In the genomic region with DNA sequence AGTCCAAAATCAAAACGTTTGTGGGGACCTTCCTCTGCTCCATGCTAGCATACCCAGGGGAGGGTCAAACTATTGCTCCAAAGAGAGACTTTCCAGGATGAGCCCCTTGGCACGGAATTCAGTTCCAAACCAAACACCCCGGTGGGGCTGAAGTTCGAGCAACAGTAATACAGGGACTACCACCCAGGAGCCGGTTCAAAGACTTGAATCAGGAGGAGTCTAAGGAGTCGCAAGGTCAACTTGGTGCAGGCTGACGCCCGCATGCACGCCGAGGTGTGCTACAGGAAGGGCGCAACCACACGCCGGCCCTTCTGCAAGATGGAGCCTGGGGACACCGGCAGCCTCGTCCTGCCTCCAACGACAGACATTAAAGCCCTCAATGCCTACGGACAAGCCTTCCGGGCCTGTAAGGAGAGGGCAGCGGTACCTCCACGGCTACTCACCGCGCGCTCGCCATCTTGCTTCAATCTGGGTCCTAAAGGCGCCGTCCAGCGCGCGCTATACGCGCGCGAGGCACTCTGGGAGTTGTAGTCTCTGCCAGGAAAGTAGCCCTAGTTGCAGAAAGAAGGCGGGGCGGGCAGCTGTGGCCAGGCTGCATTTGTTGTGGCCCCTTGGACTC, we compare ENCODE assay signal across 8 mouse cellular contexts. TPM values are rescaled to one million over a fixed set of nuclear protein-coding genes. Genes with fewer than 3 reads are reported as not detected.
DNase-seq lines count a peak whose midpoint lies in the region; ATAC-seq and TF ChIP-seq lines count a peak whose summit lies in the region.

Mrpl42 (minus strand) TSS at position 478 of the 619 bp plus-strand sequence.

- ATAC-seq in hindbrain, embryonic 12.5 days (ENCODE audit: low FRiP score) = peak; percentile 97
- ATAC-seq in lung, postnatal 0 days = peak; percentile 99

- peaks cover 9% of the 10 kb centered on the region for H3K4me1 ChIP-seq in hindbrain, embryonic 12.5 days
- H3K4me1 ChIP-seq in lung, postnatal 0 days (ENCODE audit: insufficient read depth, low read depth, low read length) = no peaks in the 10 kb centered on the region

- peak; percentile 90 for DNase-seq in R1 (ENCODE audit: low read depth, low spot score)
- peak; percentile 91 to 92 for DNase-seq in cerebellum, postnatal 14 days
- DNase-seq in frontal cortex, postnatal 14 days (ENCODE audit: low spot score in 2 of 2) = peak; percentile 64 to 75
- DNase-seq in layer of hippocampus, postnatal 10 days (ENCODE audit: low spot score in 2 of 2) = peak; percentile 75 to 83
- peak; percentile 96 for DNase-seq in lung, postnatal 0 days (ENCODE audit: low spot score)
- peak; percentile 67 for DNase-seq in ovary, postnatal 14 days (ENCODE audit: low spot score)
- DNase-seq in thymus, postnatal 10 days (ENCODE audit: low spot score in 2 of 2) = peak; percentile 61 to 66

- TF ChIP-seq CTCF in lung, postnatal 0 days (IDR thresholded peaks at IDR 0.05) = no peak

- no peak for TF ChIP-seq EP300 in lung, postnatal 0 days (IDR thresholded peaks at IDR 0.05)

- H3K9ac ChIP-seq in hindbrain, embryonic 12.5 days = peak within 1 kb of the TSS; percentile 72
- H3K9ac ChIP-seq in lung, postnatal 0 days (replicated peaks; ENCODE audit: low read depth) = peak within 1 kb of the TSS; percentile 65

- under 1% methylated on average over 35 of the region's 35 CpGs for WGBS in hindbrain, embryonic 12.5 days
- whole genome bisulfite sequencing in lung, postnatal 0 days = under 1% methylated on average over 35 of the region's 35 CpGs

- H3K4me3 ChIP-seq in hindbrain, embryonic 12.5 days = peak within 1 kb of the TSS; percentile 76
- peak within 1 kb of the TSS; percentile 92 for H3K4me3 ChIP-seq in lung, postnatal 0 days (ENCODE audit: low read depth, low read length)

- no peaks in the 10 kb centered on the region for H3K9me3 ChIP-seq in hindbrain, embryonic 12.5 days (replicated peaks)
- no peaks in the 10 kb centered on the region for H3K9me3 ChIP-seq in lung, postnatal 0 days (ENCODE audit: low read length)

- H3K36me3 ChIP-seq in hindbrain, embryonic 12.5 days = peaks cover 8% of the 10 kb centered on the region
- no peaks in the 10 kb centered on the region for H3K36me3 ChIP-seq in lung, postnatal 0 days (ENCODE audit: insufficient read depth, low read length)

- peak within 1 kb of the TSS; percentile 65 for H3K4me2 ChIP-seq in hindbrain, embryonic 12.5 days (replicated peaks)
- H3K4me2 ChIP-seq in lung, postnatal 0 days (replicated peaks; ENCODE audit: low read depth, low read length) = peak within 1 kb of the TSS; percentile 69

- H3K27ac ChIP-seq in hindbrain, embryonic 12.5 days = peak within 1 kb of the TSS; percentile 88
- peak within 1 kb of the TSS; percentile 69 for H3K27ac ChIP-seq in lung, postnatal 0 days (ENCODE audit: low read length)

- H3K27me3 ChIP-seq in hindbrain, embryonic 12.5 days = no peaks in the 10 kb centered on the region
- H3K27me3 ChIP-seq in lung, postnatal 0 days (replicated peaks; ENCODE audit: insufficient read depth, low read length) = no peaks in the 10 kb centered on the region

RNA-seq across cellular contexts. Expression of gene Mrpl42, which starts in this region (rescaled TPM):
- 246 and 265 TPM in 2 replicates for polyA plus RNA-seq in hindbrain, embryonic 12.5 days (2016; fragmentation: Nextera tagmentation; extraction: Ambion mirVana)
- total RNA-seq in layer of hippocampus, postnatal 10 days (2021) = 10 to 100 TPM; 76.8 to 84.2 TPM
- 159 and 163 TPM in 2 replicates for polyA plus RNA-seq in lung, postnatal 0 days (2015; fragmentation: Nextera tagmentation; extraction: Ambion mirVana)

Comparison
In these comparisons a context has a peak if more than half of its experiments do, and no peak if none do; other contexts are left out.
1. Peak in every context shown above with its lines: DNase-seq, ATAC-seq, H3K4me3 ChIP-seq and H3K27ac ChIP-seq.